Mouse (Mus musculus) small intestine, adult 2 months (tissue): ENCODE results near the gene Calhm2.

Experiments
- CTCF ChIP-seq: fragments of 200-500 bp; IDR thresholded peaks from 2 replicates; pipeline ENCODE4 v1.5.1; 2012; ENCODE audit warnings: low read depth, mild to moderate bottlenecking, control low read depth, inconsistent platforms, low read length, moderate library complexity, mixed read lengths; ENCODE audit not compliant: insufficient replicate concordance, insufficient read length; ENCODE audit errors: extremely low read depth
- POLR2A ChIP-seq: fragments of 200-500 bp; IDR thresholded peaks from 2 replicates; pipeline ENCODE4 v1.6.1; 2012; ENCODE audit warnings: low read depth, mild to moderate bottlenecking, control low read depth, inconsistent platforms, low read length, moderate library complexity

GRCm38 (mm10) chr19:47166758-47167157 is 28.7 kb upstream of the Calhm2 start:
- TF ChIP-seq CTCF = no peak
- no peak for TF ChIP-seq POLR2A
